Mouse (Mus musculus): ENCODE results near the gene Filip1l.
"Not testable (repeated sequence)": the region's sequence is repeated elsewhere in the genome, so short reads cannot be mapped to it uniquely, and the experiment has no call there.

DNA sequence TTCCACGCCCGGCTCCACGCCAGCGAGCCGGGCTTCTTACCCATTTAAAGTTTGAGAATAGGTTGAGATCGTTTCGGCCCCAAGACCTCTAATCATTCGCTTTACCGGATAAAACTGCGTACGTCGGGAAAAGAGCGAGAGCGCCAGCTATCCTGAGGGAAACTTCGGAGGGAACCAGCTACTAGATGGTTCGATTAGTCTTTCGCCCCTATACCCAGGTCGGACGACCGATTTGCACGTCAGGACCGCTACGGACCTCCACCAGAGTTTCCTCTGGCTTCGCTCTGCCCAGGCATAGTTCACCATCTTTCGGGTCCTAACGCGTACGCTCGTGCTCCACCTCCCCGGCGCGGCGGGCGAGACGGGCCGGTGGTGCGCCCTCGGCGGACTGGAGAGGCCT is 38.3 kb downstream of the Filip1l start:
- not testable (repeated sequence) for TF ChIP-seq EP300 (optimal IDR thresholded peaks at IDR 0.05); CTCF (IDR thresholded peaks at IDR 0.05; ENCODE audit: low read depth)
